Mouse (Mus musculus): ENCODE measurements at regions not wholly inside any gene's neighbourhood (a gene's known extent, or its start where the extent isn't known, plus 50 kb on each side); places are given as distances from the start of the nearest gene placed in this dataset.
A peak's percentile ranks its signal among the peaks of the same experiment; 100 is the strongest.

DNA sequence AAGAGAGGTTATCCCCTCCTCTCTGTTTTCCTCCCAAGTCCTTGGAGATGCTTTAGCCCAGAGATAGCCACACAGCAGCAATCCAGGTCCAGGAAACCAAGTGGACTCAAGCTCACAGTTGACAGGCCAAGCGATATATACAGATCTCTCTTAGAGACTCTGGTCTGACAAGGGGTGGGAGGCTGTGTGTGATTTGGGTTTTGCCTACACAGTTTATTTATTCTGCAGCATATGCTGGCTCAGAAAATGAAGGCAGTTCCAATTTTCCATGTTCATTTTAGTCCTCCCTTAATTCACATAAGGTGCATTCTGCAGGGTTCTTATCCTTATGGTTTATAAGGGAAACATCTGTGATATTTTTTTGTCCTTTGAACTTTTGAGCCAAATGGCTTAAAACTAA is 595.0 kb upstream of the Apob start:
- DNase-seq (ENCODE audit: low spot score) = no peak

DNA sequence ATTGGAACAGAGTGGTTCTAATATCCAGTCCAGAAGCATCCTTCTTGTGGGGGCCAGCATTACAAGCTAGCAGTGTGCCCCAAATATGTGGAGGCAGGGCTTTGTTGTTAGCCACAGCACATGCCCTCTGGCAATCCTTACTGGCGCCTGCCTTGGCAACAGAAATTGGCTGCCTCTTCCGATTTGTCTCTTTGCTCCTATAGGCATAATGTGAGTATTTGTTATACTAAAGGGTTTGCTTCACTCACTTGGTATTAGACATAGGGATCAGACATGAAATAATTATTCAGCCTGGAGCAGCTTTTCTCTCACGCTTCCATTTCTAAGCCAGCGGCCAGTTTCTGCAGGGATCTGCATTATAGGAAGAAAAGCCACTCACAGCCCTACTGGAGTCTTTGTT is 573.6 kb upstream of the Apob start:
- DNase-seq (ENCODE audit: low spot score) = no peak

DNA sequence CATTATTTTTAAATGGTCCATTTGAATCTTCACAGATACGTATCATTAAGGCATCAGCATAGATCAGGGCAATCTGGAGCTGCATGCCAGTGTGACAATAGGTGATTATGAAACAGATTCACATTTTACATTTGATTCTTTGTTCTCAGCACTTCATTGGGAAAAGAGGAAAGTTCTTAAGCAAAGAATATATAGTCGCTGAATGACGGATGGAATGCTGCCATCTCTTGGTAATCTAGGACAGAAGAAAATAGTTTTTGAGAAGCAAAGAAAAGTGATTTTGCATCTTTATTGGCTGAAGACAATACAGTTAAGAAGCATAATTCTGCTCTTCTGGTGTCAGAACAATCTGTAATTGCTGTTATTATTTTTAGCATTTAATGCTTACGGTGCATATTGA is 565.6 kb upstream of the Apob start:
- no peak for DNase-seq (ENCODE audit: low spot score)

DNA sequence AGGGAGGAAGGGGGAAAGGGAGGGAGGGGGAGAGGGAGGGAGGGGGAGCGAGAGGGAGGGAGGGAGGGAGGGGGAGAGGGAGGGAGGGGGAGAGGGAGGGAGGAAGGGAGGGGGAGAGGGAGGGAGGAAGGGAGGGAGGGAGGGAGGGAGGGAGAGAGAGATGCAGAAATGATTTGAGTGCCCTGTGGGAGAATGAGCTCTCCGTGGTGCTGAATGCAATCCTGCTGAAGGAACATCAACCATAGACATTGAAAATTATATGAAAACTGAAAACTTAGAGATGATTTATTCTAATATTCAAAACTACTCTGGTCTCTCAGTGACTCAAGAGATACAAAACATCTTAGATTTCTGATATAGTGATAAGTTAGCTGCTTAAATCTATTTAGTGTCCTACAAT is 557.2 kb upstream of the Apob start:
- no peak for DNase-seq (ENCODE audit: low spot score)

DNA sequence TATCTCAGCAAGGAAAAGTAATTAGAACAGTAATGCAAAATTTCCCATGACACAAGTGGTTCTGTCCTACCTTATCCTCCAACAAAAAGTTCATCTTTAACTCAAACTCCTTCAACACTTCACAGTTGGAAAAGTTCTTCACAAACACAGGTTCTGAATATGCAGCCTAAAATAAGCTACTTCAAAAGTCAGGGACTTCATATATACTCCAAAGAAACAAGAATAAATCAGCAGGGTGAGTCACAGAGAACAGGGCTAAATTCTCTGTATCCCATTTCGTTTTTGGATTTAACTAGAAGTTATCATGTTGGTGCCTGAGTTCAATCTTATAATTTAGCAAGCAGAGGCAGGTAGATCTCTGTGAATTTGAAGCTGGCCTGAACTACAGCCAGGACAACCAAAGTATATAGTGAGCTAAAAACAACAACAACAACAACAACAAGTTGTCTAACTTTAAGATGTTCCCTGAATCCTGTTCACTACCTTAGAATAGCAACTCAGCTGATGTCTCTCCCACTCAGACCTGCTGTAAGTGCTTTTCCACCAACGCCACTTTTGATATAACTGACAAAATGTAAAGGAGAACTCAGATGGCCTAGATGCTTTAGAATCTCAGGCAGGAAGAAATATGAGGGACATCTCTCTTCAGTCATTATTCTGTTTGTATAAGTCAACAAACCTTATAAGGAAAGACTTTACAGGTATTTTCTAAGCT is 555.5 kb upstream of the Apob start:
- DNase-seq (ENCODE audit: low spot score) = no peak

GRCm38 (mm10) chr12:7430981-7431380 is 546.5 kb upstream of the Apob start:
- no peak for DNase-seq (ENCODE audit: low spot score)

- DNase-seq (ENCODE audit: low spot score) = no peak
Observed at GRCm38 (mm10) chr12:7445238-7445637, 532.2 kb upstream of the Apob start.

GRCm38 (mm10) chr12:7450506-7450905 is 526.9 kb upstream of the Apob start:
- no peak for DNase-seq (ENCODE audit: low spot score)

DNA sequence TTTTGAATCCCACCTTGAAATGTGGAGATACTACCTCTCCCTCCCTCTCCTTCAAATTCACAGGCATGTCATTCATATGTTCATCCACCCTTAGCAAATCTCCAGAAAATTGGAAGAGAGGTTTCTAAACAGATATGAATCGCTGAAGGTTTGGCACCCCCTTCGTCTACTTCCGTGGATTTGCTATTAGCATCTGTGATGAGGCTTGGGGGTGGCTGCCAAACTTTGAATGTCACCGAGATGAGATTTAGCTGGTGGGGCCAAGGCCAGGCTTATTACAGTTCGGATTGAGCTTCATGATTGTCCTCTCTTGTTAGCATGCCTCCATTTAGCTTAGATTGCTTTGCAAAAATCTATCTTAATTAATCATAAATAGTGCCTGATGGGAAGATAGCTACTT is 520.4 kb upstream of the Apob start:
- no peak for DNase-seq (ENCODE audit: low spot score)

- no peak for DNase-seq (ENCODE audit: low spot score)
Observed at GRCm38 (mm10) chr12:7457544-7457943, 519.9 kb upstream of the Apob start.

- no peak for DNase-seq (ENCODE audit: low spot score)
Observed at GRCm38 (mm10) chr12:7464947-7465346, 512.5 kb upstream of the Apob start.

- DNase-seq (ENCODE audit: low spot score) = no peak
Observed at GRCm38 (mm10) chr12:7512579-7513248, 464.7 kb upstream of the Apob start.

GRCm38 (mm10) chr12:7537389-7537788 is 440.1 kb upstream of the Apob start:
- DNase-seq (ENCODE audit: low spot score) = peak; percentile 8

- DNase-seq (ENCODE audit: low spot score) = no peak
Observed at GRCm38 (mm10) chr12:7543281-7543981, 434.0 kb upstream of the Apob start.

GRCm38 (mm10) chr12:7548759-7549158 is 428.7 kb upstream of the Apob start:
- DNase-seq (ENCODE audit: low spot score) = no peak

GRCm38 (mm10) chr12:7560245-7560644 is 417.2 kb upstream of the Apob start:
- DNase-seq (ENCODE audit: low spot score) = no peak

DNA sequence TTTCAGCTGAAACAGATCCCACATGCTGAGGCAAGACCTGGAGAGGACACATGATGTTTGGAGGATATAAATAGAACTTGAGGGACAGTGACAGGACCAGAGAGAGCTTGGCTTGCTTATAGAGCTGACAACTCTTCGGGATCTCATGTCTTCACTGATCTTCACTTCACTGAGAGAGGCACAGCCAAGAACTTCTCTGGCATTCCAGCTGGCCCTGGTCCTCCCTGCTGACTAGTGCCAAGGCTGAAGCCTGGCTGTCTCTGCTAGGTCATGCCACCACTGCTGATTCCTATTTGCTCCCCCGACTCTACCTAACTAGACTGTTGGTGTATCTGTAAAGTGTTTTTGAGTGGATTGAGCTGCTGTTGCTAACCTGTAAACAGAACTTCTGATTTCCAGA is 401.4 kb upstream of the Apob start:
- DNase-seq (ENCODE audit: low spot score) = no peak

DNA sequence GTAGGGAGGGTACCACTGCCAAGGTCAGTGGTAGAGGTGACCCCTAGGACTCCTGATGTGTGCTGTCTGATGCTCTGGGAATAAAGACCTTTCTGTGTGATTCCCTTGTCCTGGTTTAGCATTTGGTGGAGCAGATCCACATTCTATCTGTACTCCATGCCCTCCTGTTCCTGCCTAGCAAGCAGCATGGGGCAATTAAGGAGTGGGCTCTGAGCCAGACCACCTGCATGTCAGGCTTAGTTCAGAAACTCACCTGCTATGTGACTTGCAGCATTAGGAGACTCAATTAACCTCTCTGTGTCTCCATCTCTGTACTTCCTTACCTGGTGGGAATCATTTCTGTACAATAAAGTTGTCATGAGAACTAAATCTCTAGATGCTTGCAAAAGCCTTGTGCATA is 389.9 kb upstream of the Apob start:
- DNase-seq (ENCODE audit: low spot score) = no peak

DNA sequence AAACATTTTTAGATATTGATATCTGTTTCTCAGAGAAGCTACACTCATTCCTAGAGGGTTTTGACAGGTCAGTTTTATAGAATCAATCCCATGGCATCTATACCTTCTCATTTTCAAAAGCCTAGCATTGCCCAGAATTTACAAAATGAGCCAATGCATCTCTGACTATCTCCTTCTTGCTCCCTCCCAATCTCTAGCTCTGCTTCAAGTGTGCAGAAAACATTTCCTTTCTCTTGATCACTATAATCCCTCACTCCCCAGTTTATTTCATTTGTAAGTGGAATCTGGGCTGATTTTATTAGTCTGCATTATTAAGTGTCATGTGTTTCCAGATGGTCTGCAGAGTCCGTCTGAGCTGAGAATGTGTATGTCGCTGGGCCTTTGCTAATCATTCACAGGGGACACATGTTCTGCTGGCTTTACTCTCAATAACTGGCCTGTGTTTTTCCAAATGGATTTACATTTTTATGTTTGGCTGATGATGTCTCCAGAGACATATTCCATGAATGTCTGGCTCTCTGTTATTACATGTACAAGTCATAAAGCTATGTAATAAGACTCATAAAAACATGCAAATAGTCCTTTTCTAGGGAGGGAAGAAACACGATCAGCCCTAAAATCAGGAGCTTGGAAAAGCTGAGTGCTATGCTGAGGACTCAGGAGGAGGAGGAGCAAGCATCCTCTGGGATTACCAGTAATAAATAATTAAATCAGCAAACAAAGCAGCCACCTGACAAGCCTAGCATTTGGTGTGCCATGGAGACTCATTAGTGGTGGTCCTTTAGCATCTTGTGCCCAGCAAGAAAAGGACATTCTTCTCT is 366.0 kb upstream of the Apob start:
- no peak for DNase-seq (ENCODE audit: low spot score)

DNA sequence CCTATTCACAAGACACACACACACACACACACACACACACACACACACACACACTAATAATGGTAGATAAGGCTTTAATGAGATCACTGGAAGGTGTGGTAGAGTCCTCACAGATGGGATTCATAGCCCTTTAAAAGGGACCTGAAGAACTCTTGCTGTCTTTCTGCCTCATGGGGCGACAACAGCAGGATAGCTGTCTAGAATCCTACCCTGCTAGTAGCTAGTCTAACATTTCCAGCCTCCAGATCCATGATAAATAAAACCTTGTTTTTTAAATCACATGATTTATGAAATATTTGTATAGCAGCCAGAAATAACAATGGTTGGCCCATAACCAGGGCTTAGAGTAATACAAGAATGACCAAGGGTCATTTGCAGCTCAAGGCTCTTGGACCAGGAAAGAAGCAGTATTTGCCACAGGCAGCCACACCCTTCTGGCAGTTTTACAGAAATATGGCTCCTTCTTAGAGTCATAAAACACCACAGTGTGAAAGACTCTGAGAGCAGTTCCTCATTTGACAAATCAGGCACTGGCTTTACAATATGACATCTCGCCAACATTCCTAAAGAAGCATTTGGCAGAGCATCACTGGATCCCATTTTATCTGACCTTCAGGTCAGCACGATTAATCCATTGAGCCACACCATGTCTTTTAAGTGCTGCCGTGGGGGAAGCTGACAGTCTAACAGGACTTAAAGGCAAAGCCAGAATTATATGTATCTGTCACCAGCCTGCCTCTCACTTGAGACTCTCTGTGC is 340.9 kb upstream of the Apob start:
- DNase-seq (ENCODE audit: low spot score) = no peak

- DNase-seq (ENCODE audit: low spot score) = no peak
Observed at GRCm38 (mm10) chr12:7637629-7638028, 339.8 kb upstream of the Apob start.

DNA sequence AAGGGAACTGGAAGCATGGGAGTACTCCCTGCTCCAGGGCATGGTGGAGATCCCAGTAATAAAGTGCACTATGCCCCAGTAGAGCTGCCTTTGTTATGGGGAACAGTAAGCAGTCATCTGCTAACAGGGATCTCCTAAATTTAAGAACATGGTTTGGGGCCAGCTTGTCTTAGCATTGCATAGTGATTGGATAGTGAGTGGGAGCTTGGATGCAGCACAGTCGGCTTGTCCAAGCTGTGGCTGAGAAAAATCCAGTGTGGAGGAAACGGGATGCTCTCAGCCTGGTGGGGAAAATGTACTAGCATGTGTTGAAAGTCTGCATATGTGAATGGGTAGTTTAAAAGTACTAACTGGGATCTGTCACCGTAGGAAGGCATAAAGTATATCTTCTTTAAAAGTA is 326.6 kb upstream of the Apob start:
- DNase-seq (ENCODE audit: low spot score) = no peak

Data from yolk sac, embryonic 10.5 days (tissue).